Mouse (Mus musculus) liver, embryonic 11.5 days (tissue): ENCODE measurements around the gene Nxnl1. TPM values are rescaled to one million over a fixed set of nuclear protein-coding genes. Genes with fewer than 3 reads are reported as not detected.

Experiments
- ATAC-seq: fragments of 200-750 bp; cut with Nextera tagmentation; replicated peaks from 2 replicates; pipeline ENCODE4 v1.8.0; 2017; ENCODE audit warnings: moderate number of reproducible peaks, mild to moderate bottlenecking, moderate TSS enrichment, moderate library complexity; ENCODE audit not compliant: low FRiP score
- DNase-seq: peaks from one replicate; pipeline ENCODE4 v3.0.0-alpha.2; 2017; ENCODE audit warnings: low spot score
- H3K27ac ChIP-seq: fragments of 300-500 bp; sonication (generic); 2 replicates; pipeline ENCODE4 v1.5.1; 2014; ENCODE audit warnings: mild to moderate bottlenecking, low read depth, low read length, control low read depth
- H3K27me3 ChIP-seq: fragments of 300-500 bp; sonication (generic); replicated peaks from 2 replicates; pipeline ENCODE4 v1.6.1; 2014; ENCODE audit warnings: low read length, mixed read lengths; ENCODE audit not compliant: control insufficient read depth, insufficient read depth
- H3K36me3 ChIP-seq: fragments of 300-500 bp; sonication (generic); 2 replicates; pipeline ENCODE4 v1.6.1; 2014; ENCODE audit warnings: mild to moderate bottlenecking, low read length, moderate library complexity, mixed read lengths; ENCODE audit not compliant: control insufficient read depth, insufficient read depth
- H3K4me1 ChIP-seq: fragments of 300-500 bp; sonication (generic); replicated peaks from 2 replicates; pipeline ENCODE4 v1.6.1; 2014; ENCODE audit warnings: low read length, mixed read lengths; ENCODE audit not compliant: control insufficient read depth, insufficient read depth
- H3K4me2 ChIP-seq: fragments of 300-500 bp; sonication (generic); 2 replicates; pipeline ENCODE4 v1.6.1; 2014; ENCODE audit warnings: mild to moderate bottlenecking, control low read depth, moderate library complexity
- H3K4me3 ChIP-seq: fragments of 300-500 bp; sonication (generic); 2 replicates; pipeline ENCODE4 v1.5.1; 2014; ENCODE audit warnings: low read depth, low read length, control low read depth
- H3K9ac ChIP-seq: fragments of 300-500 bp; sonication (generic); 2 replicates; pipeline ENCODE4 v1.6.1; 2014; ENCODE audit warnings: low read depth, low read length, control low read depth
- H3K9me3 ChIP-seq: fragments of 300-500 bp; sonication (generic); 2 replicates; pipeline ENCODE4 v1.6.1; 2016; ENCODE audit warnings: low read length, inconsistent platforms, mixed read lengths; ENCODE audit not compliant: control insufficient read depth
- WGBS: fragments of 180-500 bp; shearing (Covaris S2); extraction: QIAGEN DNeasy Blood & Tissue Kit; methylation state at CpG from one replicate; pipeline ENCODE4 v1.1.7; 2014; 5-methylcytosine and 5-hydroxymethylcytosine counted together
- polyA plus RNA-seq: library from polyadenylated mRNA; unstranded; fragments of >200 nt; fragmentation: Nextera tagmentation; extraction: Ambion mirVana; gene quantifications from 2 replicates; pipeline ENCODE4 v1.2.1, GENCODE M21; 2014

Gene Nxnl1
- polyA plus RNA-seq, 1 experiment from 2014 or later = 0.23 TPM

DNA sequence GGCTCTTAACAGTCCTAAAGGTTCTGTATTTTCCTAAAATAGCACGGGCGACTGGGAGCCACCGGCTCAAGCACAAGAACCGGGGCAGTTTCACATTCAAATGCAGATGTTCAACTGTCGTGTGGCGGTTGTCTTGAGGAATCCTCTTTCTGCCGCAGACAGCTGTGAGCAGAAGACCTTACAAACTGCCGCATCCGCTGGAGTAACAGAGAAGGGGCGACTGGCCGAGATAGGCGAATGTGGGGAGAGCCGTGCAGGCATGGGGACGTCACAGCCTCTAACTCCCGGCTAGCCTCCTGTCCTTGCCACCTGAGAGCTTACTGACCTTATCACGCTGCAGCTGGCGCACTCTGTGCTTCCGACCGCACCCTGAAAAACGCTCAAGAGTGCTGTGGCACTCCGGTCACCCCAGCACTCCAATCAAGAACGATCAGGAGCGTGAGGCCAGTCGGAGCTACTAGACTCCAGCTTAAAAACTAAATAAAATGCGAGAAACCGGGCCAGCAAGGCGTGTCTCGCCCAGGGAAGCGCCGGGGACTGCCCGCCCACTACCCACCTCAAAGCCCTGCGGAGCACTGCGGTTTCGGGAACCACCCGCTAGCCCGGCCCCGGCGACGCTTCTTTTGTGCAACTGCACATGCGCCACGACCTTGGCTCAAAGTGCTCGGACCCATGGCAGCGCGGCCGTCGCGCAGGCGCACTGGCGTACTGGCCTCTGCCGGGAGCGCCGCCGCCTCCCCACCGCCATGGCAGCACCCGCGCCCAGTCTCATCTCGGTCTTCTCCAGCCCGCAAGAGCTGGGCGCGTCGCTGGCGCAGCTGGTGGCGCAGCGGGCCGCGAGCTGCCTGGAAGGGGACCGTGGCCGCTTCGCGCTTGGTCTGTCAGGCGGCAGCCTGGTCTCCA is 25.3 kb upstream of the Nxnl1 start, which contains the start of gene Pgls:
TSS of gene Pgls (plus strand) at position 706 of the 903 bp plus-strand sequence.
- Histone ChIP-seq H3K27ac (peak within 1 kb of the TSS; percentile 98), H3K36me3 (no peaks in the 10 kb centered on the region), H3K9me3 (no peaks in the 10 kb centered on the region), H3K4me2 (peak within 1 kb of the TSS; percentile 78), H3K4me3 (peak within 1 kb of the TSS; percentile 90), H3K27me3 (no peaks in the 10 kb centered on the region), H3K4me1 (peaks cover 14% of the 10 kb centered on the region), H3K9ac (peak within 1 kb of the TSS; percentile 98)
- peak; percentile 95 for DNase-seq
- under 1% methylated on average over 71 of the region's 71 CpGs for WGBS
- ATAC-seq = peak; percentile 86

GRCm38 (mm10) chr8:71591017-71591416 is 24.6 kb upstream of the Nxnl1 start:
- Histone ChIP-seq H3K4me1 (peaks cover 11% of the 10 kb centered on the region), H3K27me3 (no peaks in the 10 kb centered on the region), H3K4me3 (peak overlapping the region; percentile 90), H3K9me3 (no peaks in the 10 kb centered on the region), H3K9ac (peak overlapping the region; percentile 98), H3K27ac (peak overlapping the region; percentile 98), H3K4me2 (peak overlapping the region; percentile 78), H3K36me3 (no peaks in the 10 kb centered on the region)
- ATAC-seq (no peak), DNase-seq (no peak)
- WGBS = 23% methylated on average over 5 of the region's 5 CpGs

DNA sequence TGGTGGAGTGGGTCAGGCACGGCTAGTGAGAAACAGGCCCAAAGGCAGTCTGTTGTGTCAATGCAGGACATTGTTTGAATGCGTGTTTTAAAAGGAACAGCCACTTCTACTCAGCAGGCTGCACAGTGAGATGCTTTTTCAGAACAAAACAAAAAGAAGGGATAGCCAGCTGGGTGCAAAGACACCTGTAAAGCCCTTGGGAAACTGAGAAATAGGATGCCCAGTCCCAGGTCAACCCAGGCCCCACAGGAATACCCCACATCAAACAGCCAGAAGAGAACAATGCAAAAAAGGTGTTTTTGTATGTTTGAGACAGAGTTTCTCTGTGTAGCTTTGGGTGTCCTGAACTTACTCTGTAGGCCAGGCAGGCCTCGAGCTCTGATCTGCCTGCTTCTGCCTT is 22.4 kb upstream of the Nxnl1 start:
- ATAC-seq = no peak
- no peak overlapping the region for H3K4me2 ChIP-seq

GRCm38 (mm10) chr8:71586891-71587290 is 20.5 kb upstream of the Nxnl1 start:
- no peak overlapping the region for H3K4me3 ChIP-seq
- WGBS = 43% methylated on average over 2 of the region's 2 CpGs
- ATAC-seq (no peak), DNase-seq (no peak)
- peaks cover 4% of the 10 kb centered on the region; the same call in 1 of the 2 replicates for H3K4me1 ChIP-seq
- no peak overlapping the region for H3K27ac ChIP-seq
- no peaks in the 10 kb centered on the region for H3K36me3 ChIP-seq
- no peaks in the 10 kb centered on the region for H3K27me3 ChIP-seq
- H3K4me2 ChIP-seq = no peak overlapping the region
- H3K9me3 ChIP-seq = no peaks in the 10 kb centered on the region
- no peak overlapping the region for H3K9ac ChIP-seq

More for the DNA sequence above, 22.4 kb upstream of the Nxnl1 start:
- H3K4me3 ChIP-seq = no peak overlapping the region
- 75% methylated on average over 3 of the region's 3 CpGs for WGBS
- no peaks in the 10 kb centered on the region for H3K36me3 ChIP-seq
- H3K27me3 ChIP-seq = no peaks in the 10 kb centered on the region
- H3K4me1 ChIP-seq = peaks cover 11% of the 10 kb centered on the region
- no peak for DNase-seq
- H3K9ac ChIP-seq = no peak overlapping the region
- no peaks in the 10 kb centered on the region for H3K9me3 ChIP-seq
- H3K27ac ChIP-seq = no peak overlapping the region

DNA sequence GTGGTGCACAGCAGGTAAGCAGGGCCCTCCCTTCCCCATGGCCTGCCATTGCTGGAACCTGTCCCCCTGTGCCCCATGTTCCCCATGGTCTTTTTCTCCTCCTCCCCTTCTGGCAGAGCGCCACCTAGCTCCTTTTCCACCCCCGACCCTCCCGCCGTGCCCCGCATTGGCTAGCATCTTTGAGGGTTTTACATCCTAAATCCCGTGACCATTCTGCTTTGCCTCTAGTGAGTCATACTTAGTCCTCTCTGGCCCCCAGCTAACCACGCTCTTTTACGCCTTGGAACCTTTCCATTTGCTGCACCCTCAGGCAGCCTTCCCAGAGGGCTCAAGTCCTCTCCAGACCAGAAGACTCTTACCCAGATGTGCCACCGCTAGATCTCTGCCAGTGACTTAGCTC is 13.8 kb upstream of the Nxnl1 start:
- Histone ChIP-seq H3K27me3 (no peaks in the 10 kb centered on the region), H3K4me3 (no peak overlapping the region), H3K36me3 (no peaks in the 10 kb centered on the region), H3K4me1 (no peaks in the 10 kb centered on the region), H3K9ac (no peak overlapping the region), H3K9me3 (no peaks in the 10 kb centered on the region), H3K4me2 (no peak overlapping the region), H3K27ac (no peak overlapping the region)
- WGBS = 53% methylated on average over 9 of the region's 9 CpGs
- no peak for ATAC-seq
- no peak for DNase-seq

DNA sequence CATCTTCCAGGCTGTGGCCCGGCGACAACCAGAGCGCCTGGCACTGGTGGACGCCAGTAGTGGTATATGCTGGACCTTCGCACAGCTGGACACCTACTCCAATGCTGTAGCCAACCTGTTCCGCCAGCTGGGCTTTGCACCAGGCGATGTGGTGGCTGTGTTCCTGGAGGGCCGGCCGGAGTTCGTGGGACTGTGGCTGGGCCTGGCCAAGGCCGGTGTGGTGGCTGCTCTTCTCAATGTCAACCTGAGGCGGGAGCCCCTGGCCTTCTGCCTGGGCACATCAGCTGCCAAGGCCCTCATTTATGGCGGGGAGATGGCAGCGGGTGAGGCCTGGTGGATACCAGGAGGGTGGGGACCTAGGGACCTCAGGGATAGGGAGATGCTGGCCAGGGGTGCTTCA is 13.1 kb upstream of the Nxnl1 start:
- Histone ChIP-seq H3K27me3 (no peaks in the 10 kb centered on the region), H3K4me1 (no peaks in the 10 kb centered on the region), H3K36me3 (no peaks in the 10 kb centered on the region), H3K4me2 (no peak overlapping the region), H3K9me3 (no peaks in the 10 kb centered on the region), H3K27ac (no peak overlapping the region), H3K9ac (no peak overlapping the region), H3K4me3 (no peak overlapping the region)
- no peak for DNase-seq
- 88% methylated on average over 14 of the region's 14 CpGs for WGBS
- ATAC-seq = no peak

- DNase-seq (no peak), ATAC-seq (no peak)
- no peaks in the 10 kb centered on the region for H3K36me3 ChIP-seq
- H3K4me3 ChIP-seq = no peak overlapping the region
- no peak overlapping the region for H3K9ac ChIP-seq
- no peaks in the 10 kb centered on the region for H3K4me1 ChIP-seq
- H3K9me3 ChIP-seq = no peaks in the 10 kb centered on the region
- H3K4me2 ChIP-seq = no peak overlapping the region
- no peaks in the 10 kb centered on the region for H3K27me3 ChIP-seq
- 54% methylated on average over 1 of the region's 1 CpGs for WGBS
- H3K27ac ChIP-seq = no peak overlapping the region
Measured at GRCm38 (mm10) chr8:71579009-71579408, 12.6 kb upstream of the Nxnl1 start.

GRCm38 (mm10) chr8:71577856-71578387 is 11.5 kb upstream of the Nxnl1 start:
- Histone ChIP-seq H3K4me1 (no peaks in the 10 kb centered on the region), H3K27me3 (no peaks in the 10 kb centered on the region), H3K27ac (no peak overlapping the region), H3K9ac (no peak overlapping the region), H3K4me3 (no peak overlapping the region), H3K36me3 (no peaks in the 10 kb centered on the region), H3K9me3 (no peaks in the 10 kb centered on the region), H3K4me2 (no peak overlapping the region)
- 57% methylated on average over 4 of the region's 4 CpGs for WGBS
- DNase-seq = no peak
- no peak for ATAC-seq

DNA sequence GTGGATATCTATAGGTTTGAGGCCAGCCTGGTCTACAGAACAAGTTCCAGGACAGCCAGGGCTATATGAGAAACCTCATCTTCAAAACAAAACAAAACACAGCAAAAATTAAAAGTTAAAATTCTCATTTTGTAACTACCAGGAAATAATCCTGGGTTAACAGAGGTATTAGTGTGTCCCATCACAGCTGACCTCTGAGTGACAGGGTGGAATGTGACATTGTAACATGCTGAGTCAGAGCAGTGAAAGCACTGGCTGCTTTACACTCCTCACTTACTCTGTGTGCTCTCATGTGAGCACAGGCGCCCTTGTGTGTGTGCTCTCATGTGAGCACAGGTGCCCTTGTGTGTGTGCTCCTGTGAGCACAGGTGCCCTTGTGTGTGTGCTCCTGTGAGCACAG is 8.6 kb upstream of the Nxnl1 start:
- Histone ChIP-seq H3K9ac (no peak overlapping the region), H3K27ac (no peak overlapping the region), H3K36me3 (no peaks in the 10 kb centered on the region), H3K4me1 (peaks cover 8% of the 10 kb centered on the region), H3K4me2 (no peak overlapping the region), H3K4me3 (no peak overlapping the region), H3K27me3 (no peaks in the 10 kb centered on the region), H3K9me3 (no peaks in the 10 kb centered on the region)
- DNase-seq = no peak
- WGBS = 72% methylated on average over 1 of the region's 1 CpGs
- ATAC-seq = no peak
